Mouse (Mus musculus): ENCODE data around the gene Eml4. TPM values are rescaled to one million over a fixed set of nuclear protein-coding genes. Genes with fewer than 3 reads are reported as not detected.

Gene Eml4
- polyA plus RNA-seq, 1 experiment from 2014 or later: 70.8 TPM

DNA sequence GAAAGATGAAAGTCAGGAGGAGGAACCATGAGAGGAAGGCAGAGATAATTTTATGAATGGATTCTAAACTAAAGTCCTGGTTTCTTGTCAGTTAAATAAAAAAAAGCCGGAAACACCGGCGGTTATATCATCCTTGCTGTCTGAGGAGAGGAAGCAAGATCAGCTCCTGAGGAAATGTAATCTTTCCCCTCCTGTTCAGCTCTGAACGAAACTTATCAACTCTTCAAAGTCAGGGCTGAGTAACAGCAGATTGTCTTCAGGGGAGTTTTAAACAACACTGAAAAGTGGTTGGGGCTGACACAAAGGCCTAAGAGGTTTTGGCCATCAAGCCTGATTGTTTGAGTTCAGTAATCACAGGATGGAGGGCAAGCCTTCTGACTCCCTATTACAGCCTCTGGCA lies 35.3 kb upstream of the Eml4 start:
- peaks cover 21% of the 10 kb centered on the region for H3K4me1 ChIP-seq (replicated peaks)
- no peaks in the 10 kb centered on the region for H3K27me3 ChIP-seq
- peaks cover 9% of the 10 kb centered on the region; the same call in 1 of the 2 replicates for H3K9me3 ChIP-seq
- H3K9ac ChIP-seq (replicated peaks): no peak overlapping the region
- no peak overlapping the region for H3K4me2 ChIP-seq
- no peaks in the 10 kb centered on the region for H3K36me3 ChIP-seq
- 65% methylated on average over 4 of the region's 4 CpGs for WGBS
- no peak overlapping the region for H3K4me3 ChIP-seq (replicated peaks)
- no peak overlapping the region for H3K27ac ChIP-seq
- no peak for ATAC-seq (ENCODE audit: insufficient number of reproducible peaks, insufficient read depth, low FRiP score, low TSS enrichment, low read depth)

DNA sequence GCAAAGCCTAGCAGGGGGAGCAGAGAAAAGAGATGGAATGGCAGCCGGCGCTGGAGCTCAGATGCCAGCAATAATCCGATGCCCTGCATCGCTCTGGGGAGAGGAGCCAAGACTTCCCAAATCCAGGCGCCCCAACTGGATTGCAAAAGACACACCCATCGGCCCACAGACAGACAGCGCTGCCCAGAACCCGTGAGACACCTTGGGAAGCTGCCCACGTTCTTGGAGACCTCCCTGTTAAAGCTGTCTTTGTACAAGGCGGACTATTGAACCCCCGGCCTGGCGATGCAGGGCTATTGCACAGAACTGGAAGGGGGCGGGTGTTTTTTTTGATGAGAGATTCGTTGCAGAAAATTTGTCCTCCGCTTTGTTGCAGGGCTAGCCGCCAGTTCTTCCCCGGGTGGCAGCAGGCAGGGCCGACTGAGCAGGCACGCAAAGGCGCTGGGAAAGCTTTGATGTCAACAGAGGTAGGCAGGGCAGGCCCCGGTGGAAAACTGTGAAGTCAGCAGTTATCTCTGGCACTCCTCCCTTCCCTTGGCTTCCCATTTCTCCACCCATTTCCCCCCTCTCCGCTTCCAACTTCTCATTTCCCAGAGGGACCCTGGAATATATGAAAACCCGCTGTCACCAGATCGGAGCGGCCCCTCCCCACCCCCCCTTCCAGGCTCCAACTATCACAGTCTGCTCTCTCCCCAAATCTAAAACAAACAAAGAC lies 28.0 kb upstream of the Eml4 start:
- Histone ChIP-seq H3K36me3 (no peaks in the 10 kb centered on the region), H3K4me2 (peak overlapping the region; percentile 52), H3K27ac (peak overlapping the region; percentile 66; the same call in 1 of the 2 replicates), H3K4me1 (replicated peaks) (peaks cover 24% of the 10 kb centered on the region), H3K27me3 (no peaks in the 10 kb centered on the region), H3K4me3 (replicated peaks) (peak overlapping the region; percentile 24), H3K9ac (replicated peaks) (peak overlapping the region; percentile 27; the same call in 1 of the 2 replicates), H3K9me3 (peaks cover 9% of the 10 kb centered on the region; the same call in 1 of the 2 replicates)
- no peak for ATAC-seq (ENCODE audit: insufficient number of reproducible peaks, insufficient read depth, low FRiP score, low TSS enrichment, low read depth)
- WGBS: 10% methylated on average over 25 of the region's 25 CpGs

DNA sequence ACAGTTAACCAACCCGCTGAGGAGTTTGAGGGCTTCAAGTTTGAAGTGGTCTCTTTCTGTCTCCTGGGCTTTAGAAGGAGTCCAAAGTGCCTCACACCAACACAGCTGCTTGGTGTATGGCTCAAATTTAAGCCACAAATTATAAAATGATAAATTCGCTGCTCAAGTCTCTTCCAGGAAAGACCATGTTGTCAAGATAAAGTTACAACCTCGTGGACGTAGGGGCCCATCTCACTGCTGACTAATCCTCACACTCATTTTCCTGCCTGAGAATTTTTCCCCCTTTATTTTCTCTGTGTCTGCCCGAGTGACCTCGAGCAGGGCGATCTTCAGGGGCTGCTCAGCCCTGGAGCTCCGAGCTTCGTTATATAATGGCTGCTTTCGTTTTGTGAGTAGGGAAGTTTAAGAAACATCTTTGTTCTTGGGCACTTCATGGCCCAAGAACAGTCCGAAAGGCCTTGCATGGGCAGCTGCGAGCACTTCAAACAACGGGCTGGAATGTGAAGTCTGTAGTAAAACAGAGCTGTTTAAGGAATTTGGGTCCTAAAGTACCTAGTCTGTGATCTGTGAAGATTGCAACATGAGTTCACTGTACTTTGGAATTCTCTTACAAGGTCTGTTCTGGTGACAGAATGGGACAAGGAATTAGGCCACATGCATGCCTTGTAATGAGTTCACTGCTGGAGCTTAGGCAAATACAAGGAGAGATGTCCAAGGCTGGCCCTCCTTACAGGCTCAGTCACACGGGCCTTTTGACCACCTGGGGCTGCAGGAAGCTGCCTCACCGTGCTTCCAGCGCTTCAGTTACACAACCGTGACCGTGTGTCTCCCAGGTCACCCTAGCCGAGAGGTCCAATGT lies 27.1 kb upstream of the Eml4 start:
- Histone ChIP-seq H3K27ac (peak overlapping the region; percentile 66), H3K9ac (replicated peaks) (no peak overlapping the region), H3K27me3 (no peaks in the 10 kb centered on the region), H3K4me3 (replicated peaks) (no peak overlapping the region), H3K36me3 (no peaks in the 10 kb centered on the region), H3K9me3 (peaks cover 9% of the 10 kb centered on the region; the same call in 1 of the 2 replicates), H3K4me2 (peak overlapping the region; percentile 52; the same call in 1 of the 2 replicates), H3K4me1 (replicated peaks) (peaks cover 24% of the 10 kb centered on the region)
- no peak for ATAC-seq (ENCODE audit: insufficient number of reproducible peaks, insufficient read depth, low FRiP score, low TSS enrichment, low read depth)
- WGBS: 42% methylated on average over 19 of the region's 19 CpGs

DNA sequence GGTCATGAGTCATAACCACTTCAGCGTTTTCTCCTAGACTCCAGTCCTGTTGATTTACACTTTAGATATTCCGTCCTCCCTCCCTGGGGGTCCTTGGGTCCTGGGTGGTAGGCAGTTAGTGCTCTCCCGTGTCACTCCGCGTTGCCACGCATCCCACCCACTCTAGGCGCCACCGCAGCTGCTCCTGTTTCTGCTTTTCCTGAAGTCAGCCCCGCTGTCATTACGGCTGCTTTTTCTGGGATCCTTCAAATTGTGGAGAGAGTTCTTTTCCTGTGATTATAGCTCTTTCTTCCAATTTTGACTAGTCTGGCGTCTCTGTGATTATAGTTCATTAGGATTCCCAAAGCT lies 26.5 kb upstream of the Eml4 start:
- Histone ChIP-seq H3K9me3 (peaks cover 5% of the 10 kb centered on the region; the same call in 1 of the 2 replicates), H3K27me3 (no peaks in the 10 kb centered on the region), H3K36me3 (no peaks in the 10 kb centered on the region), H3K9ac (replicated peaks) (no peak overlapping the region), H3K4me3 (replicated peaks) (no peak overlapping the region), H3K4me1 (replicated peaks) (peaks cover 24% of the 10 kb centered on the region), H3K27ac (0 out of 2 replicates have a peak overlapping the region, but pooled peaks have one; percentile 66), H3K4me2 (no peak overlapping the region)
- WGBS: 83% methylated on average over 11 of the region's 11 CpGs
- no peak for ATAC-seq (ENCODE audit: insufficient number of reproducible peaks, insufficient read depth, low FRiP score, low TSS enrichment, low read depth)

DNA sequence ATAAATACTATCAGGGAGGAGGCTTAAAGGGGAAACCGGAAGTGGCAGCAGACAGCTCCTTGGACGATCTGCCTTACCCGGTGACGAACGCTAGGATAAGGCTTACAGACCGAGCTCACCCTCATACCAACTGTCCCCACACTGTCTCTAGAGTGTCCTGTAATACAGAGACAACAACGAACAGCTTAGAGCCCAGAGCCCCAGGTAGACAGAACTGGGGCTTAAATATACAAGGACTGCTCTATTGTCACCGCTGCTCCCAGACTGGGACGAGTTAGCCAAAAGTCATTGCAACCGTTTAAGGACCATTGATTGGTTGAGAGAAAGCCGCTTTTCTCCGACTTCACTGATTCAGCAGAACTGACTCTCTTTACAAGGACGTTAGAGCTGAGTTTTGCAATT lies 15.5 kb upstream of the Eml4 start:
- peaks cover 6% of the 10 kb centered on the region; the same call in 1 of the 2 replicates for H3K4me1 ChIP-seq (replicated peaks)
- WGBS: 43% methylated on average over 13 of the region's 13 CpGs
- no peaks in the 10 kb centered on the region for H3K36me3 ChIP-seq
- H3K27ac ChIP-seq: no peak overlapping the region
- H3K9ac ChIP-seq (replicated peaks): no peak overlapping the region
- no peaks in the 10 kb centered on the region for H3K9me3 ChIP-seq
- no peak for ATAC-seq (ENCODE audit: insufficient number of reproducible peaks, insufficient read depth, low FRiP score, low TSS enrichment, low read depth)
- H3K4me3 ChIP-seq (replicated peaks): no peak overlapping the region
- H3K27me3 ChIP-seq: no peaks in the 10 kb centered on the region
- peak overlapping the region; percentile 13; the same call in 1 of the 2 replicates for H3K4me2 ChIP-seq

DNA sequence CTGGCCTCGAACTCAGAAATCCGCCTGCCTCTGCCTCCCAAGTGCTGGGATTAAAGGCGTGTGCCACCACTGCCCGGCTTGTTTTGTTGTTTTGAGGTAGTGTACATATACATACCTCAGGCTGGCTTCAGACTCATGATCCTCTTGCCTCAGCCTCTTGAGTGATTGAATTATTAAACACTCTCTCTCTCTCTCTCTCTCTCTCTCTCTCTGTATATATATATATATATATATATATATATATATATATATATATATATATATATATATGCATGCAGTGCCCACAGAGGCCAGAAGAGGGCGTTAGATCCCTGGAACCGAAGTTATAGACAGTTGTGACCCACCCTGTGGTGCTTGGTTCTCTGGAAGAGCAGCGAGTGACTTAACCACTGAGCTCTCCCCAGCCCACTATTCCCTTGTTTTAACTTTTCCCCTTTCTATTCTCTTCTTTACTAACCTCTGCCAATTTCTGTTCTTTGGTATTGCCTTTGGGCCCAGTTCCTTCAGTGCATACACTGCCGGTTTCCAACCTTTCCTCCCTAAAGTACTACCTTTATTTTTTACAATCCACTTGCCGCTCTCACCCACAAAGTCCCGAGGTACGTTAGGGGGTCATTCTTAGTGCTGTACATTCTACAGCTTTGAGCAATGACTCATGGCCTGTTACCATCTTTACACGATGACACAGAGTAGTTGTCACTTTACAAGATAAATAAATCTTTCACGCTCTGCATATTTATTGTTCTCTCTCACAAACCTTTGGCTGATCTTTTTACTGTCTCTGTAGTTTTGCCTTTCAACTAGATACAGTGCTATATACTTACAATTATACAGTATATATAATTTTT lies 13.5 kb upstream of the Eml4 start:
- ATAC-seq (ENCODE audit: insufficient number of reproducible peaks, insufficient read depth, low FRiP score, low TSS enrichment, low read depth): no peak
- Histone ChIP-seq H3K9ac (replicated peaks) (no peak overlapping the region), H3K9me3 (no peaks in the 10 kb centered on the region), H3K4me3 (replicated peaks) (no peak overlapping the region), H3K36me3 (no peaks in the 10 kb centered on the region), H3K4me1 (replicated peaks) (peaks cover 13% of the 10 kb centered on the region; the same call in 1 of the 2 replicates), H3K27ac (no peak overlapping the region), H3K4me2 (no peak overlapping the region), H3K27me3 (no peaks in the 10 kb centered on the region)
- 76% methylated on average over 13 of the region's 13 CpGs for WGBS

DNA sequence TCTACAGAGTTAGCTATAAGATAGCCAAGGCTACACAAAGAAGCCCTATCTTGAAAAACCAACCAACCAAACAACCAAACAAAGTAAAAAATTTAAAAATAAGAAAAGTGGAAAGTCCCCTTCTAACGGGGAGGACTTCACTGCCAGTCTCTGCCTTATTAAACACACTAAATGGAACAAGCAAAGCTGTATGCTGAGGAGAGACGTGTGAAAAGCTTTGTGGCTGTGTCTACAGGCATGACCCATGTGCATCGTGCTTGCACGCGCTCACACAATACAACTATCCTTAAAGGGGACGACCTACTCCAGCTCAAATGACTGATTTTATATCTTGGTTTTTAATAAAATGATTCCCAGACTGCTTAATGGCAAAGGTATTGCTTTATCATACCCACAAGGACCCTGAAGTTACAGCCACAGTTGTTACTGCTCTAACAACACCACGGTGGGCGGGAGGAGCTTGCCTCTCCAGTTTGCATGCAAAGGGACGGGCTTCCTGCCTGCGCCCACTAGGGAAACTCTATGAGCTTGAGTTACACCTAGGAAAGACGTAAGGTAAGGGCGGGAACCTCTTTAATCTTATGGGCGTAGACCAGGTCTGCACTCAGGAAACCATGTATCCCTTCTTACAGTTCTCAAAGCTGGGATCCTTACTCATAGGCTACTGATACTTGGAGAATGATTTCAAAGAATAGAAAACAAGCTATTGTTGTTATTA lies 11.2 kb upstream of the Eml4 start:
- Histone ChIP-seq H3K27me3 (no peaks in the 10 kb centered on the region), H3K27ac (no peak overlapping the region), H3K36me3 (no peaks in the 10 kb centered on the region), H3K4me1 (replicated peaks) (peaks cover 16% of the 10 kb centered on the region; the same call in 1 of the 2 replicates), H3K9me3 (no peaks in the 10 kb centered on the region), H3K4me3 (replicated peaks) (no peak overlapping the region), H3K4me2 (no peak overlapping the region), H3K9ac (replicated peaks) (no peak overlapping the region)
- WGBS: 67% methylated on average over 13 of the region's 13 CpGs
- ATAC-seq (ENCODE audit: insufficient number of reproducible peaks, insufficient read depth, low FRiP score, low TSS enrichment, low read depth): no peak

DNA sequence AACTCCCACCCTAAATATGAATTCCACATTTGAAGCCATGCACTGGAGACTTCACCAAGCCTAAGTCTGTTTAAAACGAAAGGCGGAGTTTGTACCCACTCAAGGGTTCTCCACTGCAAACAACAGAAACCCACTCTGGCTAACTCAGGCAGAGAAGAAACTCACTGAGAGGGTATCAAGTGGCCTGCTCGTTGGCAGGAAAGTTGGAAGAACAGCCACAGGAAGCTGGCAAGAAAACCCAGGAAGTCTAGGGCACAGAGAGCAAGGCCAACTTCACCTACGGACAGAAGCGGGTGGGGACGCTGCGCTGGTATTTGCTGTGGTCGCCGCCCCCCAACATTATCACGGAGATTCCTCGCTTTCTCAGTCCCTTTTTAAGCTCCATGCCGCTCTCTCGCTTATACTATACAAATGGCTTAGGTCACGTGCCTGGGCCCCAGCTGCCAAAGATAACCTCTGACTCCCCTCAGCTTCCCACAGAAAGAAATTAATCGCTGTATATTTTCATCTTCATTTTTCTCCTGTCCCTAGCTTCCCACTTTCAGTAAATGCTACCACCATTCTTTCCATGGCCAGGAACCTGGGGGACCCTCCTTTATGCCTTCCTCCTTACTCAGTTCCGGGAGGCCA lies 9.7 kb upstream of the Eml4 start:
- Histone ChIP-seq H3K4me2 (no peak overlapping the region), H3K36me3 (no peaks in the 10 kb centered on the region), H3K4me1 (replicated peaks) (peaks cover 10% of the 10 kb centered on the region; the same call in 1 of the 2 replicates), H3K27ac (no peak overlapping the region), H3K9me3 (no peaks in the 10 kb centered on the region), H3K27me3 (no peaks in the 10 kb centered on the region), H3K9ac (replicated peaks) (no peak overlapping the region), H3K4me3 (replicated peaks) (no peak overlapping the region)
- no peak for ATAC-seq (ENCODE audit: insufficient number of reproducible peaks, insufficient read depth, low FRiP score, low TSS enrichment, low read depth)
- 70% methylated on average over 16 of the region's 16 CpGs for WGBS

DNA sequence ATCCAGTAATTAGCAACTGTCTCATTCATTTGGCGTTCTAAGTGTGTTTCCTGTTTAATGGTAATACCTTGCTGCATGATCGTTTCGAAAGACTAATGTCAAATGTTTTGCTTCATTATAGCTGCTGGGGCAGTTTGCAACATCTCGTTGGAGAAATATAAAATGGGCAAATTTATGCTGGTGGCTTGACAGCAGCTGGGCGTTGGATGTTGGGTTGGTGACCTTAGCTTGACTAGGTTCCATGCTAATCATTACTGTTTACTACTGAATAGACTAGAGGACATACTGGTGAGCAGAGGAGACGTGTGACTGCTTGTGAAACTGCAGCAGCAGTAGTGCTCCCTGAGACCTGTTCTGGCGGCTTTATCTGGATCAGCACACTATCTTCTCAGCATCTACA lies 6.5 kb upstream of the Eml4 start:
- H3K9ac ChIP-seq (replicated peaks): no peak overlapping the region
- no peak overlapping the region for H3K4me3 ChIP-seq (replicated peaks)
- H3K36me3 ChIP-seq: no peaks in the 10 kb centered on the region
- WGBS: 68% methylated on average over 7 of the region's 7 CpGs
- no peak overlapping the region for H3K27ac ChIP-seq
- ATAC-seq (ENCODE audit: insufficient number of reproducible peaks, insufficient read depth, low FRiP score, low TSS enrichment, low read depth): no peak
- H3K27me3 ChIP-seq: no peaks in the 10 kb centered on the region
- H3K9me3 ChIP-seq: no peaks in the 10 kb centered on the region
- H3K4me1 ChIP-seq (replicated peaks): peaks cover 10% of the 10 kb centered on the region; the same call in 1 of the 2 replicates
- H3K4me2 ChIP-seq: no peak overlapping the region
